Mouse (Mus musculus) CD4-positive, CD25-positive, alpha-beta regulatory T cell, adult 2 months (primary cell): ENCODE measurements around the gene Lzic.

Experiments used
- DNase-seq: peaks from one replicate; pipeline ENCODE4 v3.0.0-alpha.2; 2012; ENCODE audit warnings: low read depth, low spot score

The Lzic gene

GRCm38 (mm10) chr4:149477078-149477477 is 8.0 kb upstream of the Lzic start, which contains the start of gene Tmem274:
TSS of gene Tmem274 (plus strand) at chr4:149477378.
- no peak for DNase-seq

- no peak for DNase-seq
These were observed 463 bp upstream of the Lzic start for GRCm38 (mm10) chr4:149484566-149484965.

- peak; percentile 69 for DNase-seq
These were observed 787 bp downstream of the Lzic start for GRCm38 (mm10) chr4:149485825-149486206.

- no peak for DNase-seq
These were observed 2.7 kb downstream of the Lzic start for GRCm38 (mm10) chr4:149487729-149488128.

GRCm38 (mm10) chr4:149489415-149490240 is 4.6 kb downstream of the Lzic start:
- DNase-seq = no peak

GRCm38 (mm10) chr4:149491151-149491550 is 6.1 kb downstream of the Lzic start:
- DNase-seq = peak; percentile 28

GRCm38 (mm10) chr4:149496612-149497011 is 11.6 kb downstream of the Lzic start:
- no peak for DNase-seq

- no peak for DNase-seq
These were observed 13.9 kb downstream of the Lzic start for GRCm38 (mm10) chr4:149498901-149499300.

GRCm38 (mm10) chr4:149499790-149500189 is 14.8 kb downstream of the Lzic start:
- no peak for DNase-seq

- no peak for DNase-seq
These were observed 19.3 kb downstream of the Lzic start for GRCm38 (mm10) chr4:149504363-149504762.

- no peak for DNase-seq
These were observed 19.8 kb downstream of the Lzic start for GRCm38 (mm10) chr4:149504858-149505257.

- DNase-seq = no peak
These were observed 20.4 kb downstream of the Lzic start for GRCm38 (mm10) chr4:149505261-149505967.

GRCm38 (mm10) chr4:149506904-149507303 is 21.9 kb downstream of the Lzic start:
- DNase-seq = no peak

- DNase-seq = no peak
These were observed 26.2 kb downstream of the Lzic start for GRCm38 (mm10) chr4:149511221-149511646.

GRCm38 (mm10) chr4:149512072-149512471 is 27.0 kb downstream of the Lzic start:
- DNase-seq = no peak

- DNase-seq = peak; percentile 46
These were observed 30.7 kb downstream of the Lzic start for GRCm38 (mm10) chr4:149515706-149516105.

- DNase-seq = peak; percentile 95
These were observed 32.9 kb downstream of the Lzic start, which contains the start of gene Ctnnbip1 for GRCm38 (mm10) chr4:149517868-149518340. TSS of gene Ctnnbip1 (plus strand) at chr4:149518236.

GRCm38 (mm10) chr4:149518351-149519220 is 33.6 kb downstream of the Lzic start:
- peak; percentile 8 for DNase-seq

GRCm38 (mm10) chr4:149521258-149521657 is 36.2 kb downstream of the Lzic start:
- no peak for DNase-seq

GRCm38 (mm10) chr4:149523961-149524360 is 38.9 kb downstream of the Lzic start:
- DNase-seq = no peak

- no peak for DNase-seq
These were observed 40.1 kb downstream of the Lzic start for GRCm38 (mm10) chr4:149525170-149525569.

GRCm38 (mm10) chr4:149525811-149526210 is 40.8 kb downstream of the Lzic start:
- no peak for DNase-seq
